Mouse (Mus musculus) lung, adult 2 months (tissue): ENCODE measurements around the gene Rbp4.

Experiments used
- CTCF ChIP-seq: fragments of 200-500 bp; IDR thresholded peaks from 2 replicates; pipeline ENCODE4 v1.5.1; 2011; ENCODE audit warnings: mild to moderate bottlenecking, low read length, control low read depth; ENCODE audit not compliant: insufficient read depth
- POLR2A ChIP-seq: fragments of 200-500 bp; IDR thresholded peaks from 2 replicates; pipeline ENCODE4 v1.6.1; 2011; ENCODE audit warnings: low read depth, mild to moderate bottlenecking, control low read depth, low read length, borderline replicate concordance; ENCODE audit errors: extremely low read depth

GRCm38 (mm10) chr19:38114834-38115491 is 10.1 kb downstream of the Rbp4 start:
- TF ChIP-seq CTCF, result no peak
- TF ChIP-seq POLR2A, result no peak
